Mouse (Mus musculus): Measurements from ENCODE around the gene Clip1. TPM values are rescaled to one million over a fixed set of nuclear protein-coding genes. Genes with fewer than 3 reads are reported as not detected.

Clip1 gene
- polyA plus RNA-seq, 1 experiment: 49.8 TPM

DNA sequence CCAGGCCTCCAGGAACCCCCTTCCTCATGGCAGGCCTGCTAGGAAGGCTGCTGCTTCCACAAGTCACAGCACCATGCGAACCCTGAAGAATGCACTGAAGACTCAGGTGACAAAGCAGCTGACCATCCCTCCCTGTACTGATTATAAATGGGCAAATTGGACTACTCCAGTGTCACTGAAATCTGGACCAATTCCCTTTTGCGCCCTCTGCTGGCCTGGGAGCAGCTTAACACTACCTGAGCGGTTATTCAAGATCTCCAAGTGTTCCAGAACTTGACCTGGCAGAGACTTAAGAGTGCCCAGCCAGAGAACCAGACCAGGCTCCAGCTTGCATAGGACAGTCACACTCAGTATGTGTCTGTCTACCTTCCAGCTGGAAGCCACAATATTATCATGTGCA is 14.8 kb upstream of the Clip1 start:
- WGBS: 24% methylated on average over 3 of the region's 3 CpGs
- H3K4me3 ChIP-seq (replicated peaks; ENCODE audit: extremely low read depth, low read depth, low read length): no peak overlapping the region
- TF ChIP-seq POLR2A (IDR thresholded peaks at IDR 0.05; ENCODE audit: borderline replicate concordance, extremely low read depth, low read depth, low read length) (no peak), CTCF (IDR thresholded peaks at IDR 0.05; ENCODE audit: insufficient read depth, low read length) (peak; percentile 81)
- H3K4me1 ChIP-seq (ENCODE audit: control insufficient read depth, insufficient read depth, low read length): peaks cover 2% of the 10 kb centered on the region; the same call in 1 of the 2 replicates
- DNase-seq: peak; percentile 75

DNA sequence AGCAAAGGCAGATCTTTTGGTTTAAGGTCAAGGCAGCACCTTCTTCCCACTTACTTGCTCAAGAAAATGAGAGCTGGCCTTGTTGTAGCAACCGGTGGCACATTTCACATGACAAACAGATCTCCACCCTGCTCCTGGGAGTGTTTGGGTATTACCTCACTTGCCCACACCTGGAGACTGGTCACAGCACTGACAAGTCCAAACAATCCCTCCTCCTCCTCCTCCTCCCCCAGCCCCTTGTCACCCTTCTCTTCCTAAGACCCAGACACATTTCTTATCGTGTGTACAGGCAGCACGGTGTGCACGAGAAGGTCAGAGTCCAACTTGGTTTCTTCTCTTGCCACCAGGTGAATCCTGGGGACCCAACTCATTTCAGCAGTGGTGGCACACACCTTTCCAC is 12.5 kb upstream of the Clip1 start:
- H3K4me1 ChIP-seq (ENCODE audit: control insufficient read depth, insufficient read depth, low read length): peaks cover 5% of the 10 kb centered on the region
- 52% methylated on average over 4 of the region's 4 CpGs for WGBS
- no peak for TF ChIP-seq POLR2A (IDR thresholded peaks at IDR 0.05; ENCODE audit: borderline replicate concordance, extremely low read depth, low read depth, low read length)
- no peak for TF ChIP-seq CTCF (IDR thresholded peaks at IDR 0.05; ENCODE audit: insufficient read depth, low read length)
- no peak overlapping the region for H3K4me3 ChIP-seq (replicated peaks; ENCODE audit: extremely low read depth, low read depth, low read length)
- DNase-seq: no peak

DNA sequence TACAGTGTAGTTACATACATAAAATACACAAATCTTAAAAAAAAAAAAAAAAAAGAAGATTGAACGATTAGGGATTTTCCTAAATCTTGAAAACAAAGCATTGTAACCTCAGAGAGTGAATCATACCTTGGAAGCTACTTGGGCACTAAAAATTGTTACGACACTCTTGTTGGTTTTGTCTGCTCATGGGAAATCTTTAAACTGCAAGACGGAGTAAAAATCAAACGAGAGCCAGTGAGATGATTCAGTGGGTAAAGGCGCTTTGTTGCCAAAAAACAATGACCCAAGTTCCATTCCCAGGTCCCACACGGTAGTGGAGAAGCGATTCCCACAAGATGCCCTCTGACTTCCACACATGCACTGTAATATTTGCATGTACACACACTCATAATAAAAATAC is 11.8 kb upstream of the Clip1 start:
- no peak for TF ChIP-seq CTCF (IDR thresholded peaks at IDR 0.05; ENCODE audit: insufficient read depth, low read length)
- TF ChIP-seq POLR2A (IDR thresholded peaks at IDR 0.05; ENCODE audit: borderline replicate concordance, extremely low read depth, low read depth, low read length): no peak
- WGBS: 57% methylated on average over 7 of the region's 7 CpGs
- peaks cover 5% of the 10 kb centered on the region for H3K4me1 ChIP-seq (ENCODE audit: control insufficient read depth, insufficient read depth, low read length)
- no peak overlapping the region for H3K4me3 ChIP-seq (replicated peaks; ENCODE audit: extremely low read depth, low read depth, low read length)
- DNase-seq: no peak

DNA sequence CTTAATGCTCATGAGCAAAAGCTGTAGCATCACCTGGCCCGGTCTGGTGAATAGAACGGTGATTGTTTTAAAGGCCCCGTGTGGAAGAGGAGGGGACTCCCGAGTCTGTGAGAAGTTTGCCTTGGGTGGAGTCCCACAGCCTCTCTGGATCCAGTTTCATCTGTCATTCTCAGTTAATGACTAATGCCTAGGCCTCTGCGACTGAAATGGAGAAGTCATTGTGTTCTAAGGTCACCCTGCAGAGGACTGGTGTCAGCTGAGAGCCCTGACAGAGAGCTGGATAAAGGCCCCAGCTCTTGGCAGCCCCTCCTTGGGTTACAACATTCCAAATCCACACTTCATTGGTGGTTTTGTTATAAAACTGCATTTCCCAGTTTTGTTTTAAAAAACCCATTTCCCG is 10.1 kb upstream of the Clip1 start:
- 28% methylated on average over 6 of the region's 6 CpGs for WGBS
- no peak for DNase-seq
- no peak overlapping the region for H3K4me3 ChIP-seq (replicated peaks; ENCODE audit: extremely low read depth, low read depth, low read length)
- TF ChIP-seq POLR2A (IDR thresholded peaks at IDR 0.05; ENCODE audit: borderline replicate concordance, extremely low read depth, low read depth, low read length) (no peak), CTCF (IDR thresholded peaks at IDR 0.05; ENCODE audit: insufficient read depth, low read length) (no peak)
- peaks cover 5% of the 10 kb centered on the region for H3K4me1 ChIP-seq (ENCODE audit: control insufficient read depth, insufficient read depth, low read length)

DNA sequence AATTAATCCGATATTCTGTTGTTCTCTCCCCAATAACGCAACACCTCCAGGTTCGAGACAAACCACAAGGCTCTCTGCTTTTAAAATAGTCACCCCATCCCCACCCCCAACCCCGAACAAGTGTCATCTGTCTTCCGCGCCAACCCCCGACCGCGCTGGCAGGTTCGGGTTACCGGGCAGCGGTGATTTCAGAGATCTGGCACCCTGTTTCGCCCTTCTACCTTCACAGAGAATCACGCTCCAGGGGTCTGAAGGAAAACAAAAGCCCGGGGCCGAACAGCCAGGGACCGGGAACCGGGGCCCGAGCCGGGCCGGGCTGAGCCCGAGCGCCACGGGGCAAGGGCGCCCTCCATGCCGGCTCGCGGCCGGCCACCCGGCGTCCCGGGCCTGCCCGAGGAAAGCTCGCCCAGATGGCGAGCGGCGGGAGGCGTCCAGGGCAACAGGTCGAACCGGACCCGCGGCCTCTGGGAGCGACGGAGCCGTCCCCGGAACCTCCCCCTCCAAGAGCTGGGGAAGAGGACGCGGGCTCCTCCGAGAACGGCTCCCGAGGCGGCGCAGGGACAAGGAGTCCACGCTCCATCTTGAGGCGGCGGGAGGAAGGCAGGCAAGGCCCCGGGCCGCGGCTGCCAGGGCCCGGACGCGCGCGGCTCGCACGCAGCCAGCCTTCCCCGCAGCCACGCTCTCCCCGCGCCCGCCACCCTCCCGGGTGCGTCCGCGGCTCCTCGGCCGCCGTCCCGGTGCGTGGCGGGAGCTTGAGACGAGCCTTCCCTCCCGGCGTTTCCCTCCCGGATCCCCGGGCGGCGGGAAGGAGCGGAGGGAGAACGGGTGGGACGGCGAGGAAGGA is 819 bp downstream of the Clip1 start:
- DNase-seq: peak; percentile 79
- WGBS: under 1% methylated on average over 86 of the region's 92 CpGs

DNA sequence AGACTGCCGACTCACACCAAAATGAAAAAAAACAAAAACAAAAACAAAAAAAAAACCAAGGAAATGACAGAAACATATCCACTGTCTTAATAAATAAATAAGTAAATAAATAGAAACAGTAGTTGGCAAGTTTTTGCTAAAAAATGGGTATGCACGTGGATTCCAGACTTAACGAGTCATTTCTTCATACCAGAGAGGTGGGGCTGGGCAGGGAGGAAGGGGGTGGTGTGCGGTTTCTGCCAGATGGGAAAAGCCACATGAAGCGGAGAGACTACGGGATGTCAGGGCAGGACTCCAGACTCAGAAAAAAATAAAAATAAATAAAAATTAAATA is 1.4 kb downstream of the Clip1 start:
- WGBS: 2% methylated on average over 6 of the region's 6 CpGs
- Histone ChIP-seq H3K4me1 (ENCODE audit: control insufficient read depth, insufficient read depth, low read length) (peaks cover 15% of the 10 kb centered on the region), H3K4me3 (replicated peaks; ENCODE audit: extremely low read depth, low read depth, low read length) (peak overlapping the region; percentile 51)
- TF ChIP-seq CTCF (IDR thresholded peaks at IDR 0.05; ENCODE audit: insufficient read depth, low read length) (no peak), POLR2A (IDR thresholded peaks at IDR 0.05; ENCODE audit: borderline replicate concordance, extremely low read depth, low read depth, low read length) (no peak)
- DNase-seq: no peak

More for the DNA sequence above, 819 bp downstream of the Clip1 start:
- TF ChIP-seq POLR2A (IDR thresholded peaks at IDR 0.05; ENCODE audit: borderline replicate concordance, extremely low read depth, low read depth, low read length) (no peak), CTCF (IDR thresholded peaks at IDR 0.05; ENCODE audit: insufficient read depth, low read length) (no peak)
- Histone ChIP-seq H3K4me1 (ENCODE audit: control insufficient read depth, insufficient read depth, low read length) (peaks cover 15% of the 10 kb centered on the region), H3K4me3 (replicated peaks; ENCODE audit: extremely low read depth, low read depth, low read length) (peak overlapping the region; percentile 94)

DNA sequence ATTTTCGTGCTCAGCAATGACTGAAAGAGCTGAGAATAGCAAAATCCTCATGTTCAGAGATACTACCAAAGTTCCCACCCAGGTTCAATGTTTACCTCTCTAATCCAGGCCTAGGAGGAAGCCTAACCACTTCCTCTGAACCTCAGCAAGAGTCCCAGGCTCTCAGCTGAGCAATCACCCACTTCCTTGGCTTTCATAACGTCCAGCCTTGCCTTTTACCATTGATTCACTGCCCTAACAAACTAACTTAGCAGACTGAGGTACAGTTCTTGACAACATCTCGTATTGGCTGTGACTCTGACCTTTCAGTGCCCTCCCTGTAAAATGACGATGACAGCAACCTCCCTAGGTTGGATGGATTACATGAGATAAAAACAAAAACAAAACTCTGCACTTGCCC is 2.0 kb downstream of the Clip1 start:
- 22% methylated on average over 4 of the region's 4 CpGs for WGBS
- peak overlapping the region; percentile 1 for H3K4me3 ChIP-seq (replicated peaks; ENCODE audit: extremely low read depth, low read depth, low read length)
- no peak for DNase-seq

DNA sequence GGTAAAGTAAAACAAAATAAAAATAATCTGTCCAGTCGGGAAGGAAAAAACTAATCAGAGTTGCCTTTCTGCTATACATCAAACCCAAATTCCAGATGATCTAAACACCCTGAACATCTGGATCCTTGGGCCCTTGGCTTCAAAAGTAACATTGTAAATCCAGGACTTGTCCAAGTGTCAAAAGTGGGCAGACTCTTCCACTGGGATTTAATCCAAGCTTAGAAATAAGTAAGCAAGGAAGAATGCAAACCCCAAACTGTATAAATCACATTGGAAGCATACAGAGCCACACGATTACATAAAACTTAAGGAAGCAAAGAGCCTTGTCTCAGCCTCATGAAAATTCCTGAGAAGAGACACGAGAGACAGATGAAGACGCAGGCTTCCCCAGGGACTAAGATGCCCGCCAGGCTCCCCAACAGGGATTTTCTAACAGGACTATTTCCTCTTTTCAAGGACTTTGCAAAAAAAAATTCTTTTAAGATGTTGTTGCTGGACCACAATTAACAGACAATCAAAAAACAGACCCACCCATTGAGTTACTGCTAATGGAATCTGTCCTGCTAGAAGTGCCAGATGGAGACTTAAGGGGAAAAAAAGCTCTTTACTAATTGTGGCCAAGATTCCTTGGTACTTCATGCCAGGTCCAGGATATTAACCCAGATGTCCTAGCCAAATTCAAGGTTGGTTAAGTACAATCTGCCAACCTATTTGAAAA is 4.7 kb downstream of the Clip1 start:
- no peak overlapping the region for H3K4me3 ChIP-seq (replicated peaks; ENCODE audit: extremely low read depth, low read depth, low read length)
- TF ChIP-seq POLR2A (IDR thresholded peaks at IDR 0.05; ENCODE audit: borderline replicate concordance, extremely low read depth, low read depth, low read length) (no peak), CTCF (IDR thresholded peaks at IDR 0.05; ENCODE audit: insufficient read depth, low read length) (no peak)
- no peak for DNase-seq
- WGBS: 36% methylated on average over 5 of the region's 5 CpGs
- H3K4me1 ChIP-seq (ENCODE audit: control insufficient read depth, insufficient read depth, low read length): peaks cover 21% of the 10 kb centered on the region

More for the DNA sequence above, 2.0 kb downstream of the Clip1 start:
- H3K4me1 ChIP-seq (ENCODE audit: control insufficient read depth, insufficient read depth, low read length): peaks cover 15% of the 10 kb centered on the region
- TF ChIP-seq CTCF (IDR thresholded peaks at IDR 0.05; ENCODE audit: insufficient read depth, low read length): no peak
- no peak for TF ChIP-seq POLR2A (IDR thresholded peaks at IDR 0.05; ENCODE audit: borderline replicate concordance, extremely low read depth, low read depth, low read length)

DNA sequence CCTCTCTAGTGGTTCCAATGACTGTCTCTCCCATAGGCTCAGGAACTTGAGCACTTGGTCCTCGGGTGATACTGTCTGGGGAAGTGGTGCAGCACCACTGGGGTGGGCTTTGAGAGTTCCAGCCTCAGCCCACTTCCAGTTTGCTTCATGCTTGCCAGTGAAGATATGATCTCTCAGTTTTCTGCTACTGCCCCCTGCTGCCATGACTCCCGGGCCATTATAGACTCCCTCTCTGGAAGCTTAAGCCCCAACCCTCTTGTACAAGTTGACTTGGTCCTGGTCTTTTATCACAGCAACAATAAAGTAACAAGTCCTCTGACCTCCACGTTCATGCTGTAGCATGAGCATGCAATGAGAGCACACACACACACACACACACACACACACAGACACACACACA is 5.3 kb downstream of the Clip1 start:
- WGBS: 58% methylated on average over 3 of the region's 3 CpGs
- Histone ChIP-seq H3K4me1 (ENCODE audit: control insufficient read depth, insufficient read depth, low read length) (peaks cover 20% of the 10 kb centered on the region), H3K4me3 (replicated peaks; ENCODE audit: extremely low read depth, low read depth, low read length) (no peak overlapping the region)
- no peak for TF ChIP-seq POLR2A (IDR thresholded peaks at IDR 0.05; ENCODE audit: borderline replicate concordance, extremely low read depth, low read depth, low read length)
- no peak for TF ChIP-seq CTCF (IDR thresholded peaks at IDR 0.05; ENCODE audit: insufficient read depth, low read length)
- no peak for DNase-seq
